Mouse (Mus musculus) liver, embryonic 15.5 days (tissue): ENCODE data around the gene Prr27. TPM values are rescaled to one million over a fixed set of nuclear protein-coding genes. Genes with fewer than 3 reads are reported as not detected.

ENCODE experiments used
- ATAC-seq: fragments of 200-750 bp; cut with Nextera tagmentation; 2 replicates; pipeline ENCODE4 v1.8.0; 2017; ENCODE audit warnings: moderate number of reproducible peaks, mild to moderate bottlenecking, moderate library complexity; ENCODE audit not compliant: insufficient read depth
- H3K27ac ChIP-seq: fragments of 300-500 bp; sonication (generic); replicated peaks from 2 replicates; pipeline ENCODE4 v1.5.1; 2015; ENCODE audit warnings: mild to moderate bottlenecking, inconsistent platforms
- H3K27me3 ChIP-seq: fragments of 300-500 bp; sonication (generic); 2 replicates; pipeline ENCODE4 v1.6.1; 2015; ENCODE audit warnings: mild to moderate bottlenecking, inconsistent platforms
- H3K36me3 ChIP-seq: fragments of 300-500 bp; sonication (generic); replicated peaks from 2 replicates; pipeline ENCODE4 v1.6.1; 2015; ENCODE audit warnings: moderate library complexity, mild to moderate bottlenecking, inconsistent platforms
- H3K4me1 ChIP-seq: fragments of 300-500 bp; sonication (generic); replicated peaks from 2 replicates; pipeline ENCODE4 v1.6.1; 2015; ENCODE audit warnings: inconsistent platforms
- H3K4me2 ChIP-seq: fragments of 300-500 bp; sonication (generic); 2 replicates; pipeline ENCODE4 v1.6.1; 2015; ENCODE audit warnings: moderate library complexity, mild to moderate bottlenecking, inconsistent platforms
- H3K4me3 ChIP-seq: fragments of 300-500 bp; sonication (generic); replicated peaks from 2 replicates; pipeline ENCODE4 v1.5.1; 2015; ENCODE audit warnings: mild to moderate bottlenecking, inconsistent platforms
- H3K9ac ChIP-seq: fragments of 300-500 bp; sonication (generic); 2 replicates; pipeline ENCODE4 v1.6.1; 2015; ENCODE audit warnings: moderate library complexity, mild to moderate bottlenecking, inconsistent platforms
- H3K9me3 ChIP-seq: fragments of 300-500 bp; sonication (generic); replicated peaks from 2 replicates; pipeline ENCODE4 v1.6.1; 2016; ENCODE audit warnings: inconsistent platforms
- WGBS: fragments of 180-500 bp; shearing (Covaris S2); methylation state at CpG from one replicate; pipeline ENCODE4 v1.1.7; 2015; ENCODE audit warnings: mixed read lengths; ENCODE audit not compliant: insufficient replicate concordance; 5-methylcytosine and 5-hydroxymethylcytosine counted together
- polyA plus RNA-seq: library from polyadenylated mRNA; unstranded; fragments of >200 nt; fragmentation: Nextera tagmentation; extraction: Ambion mirVana; gene quantifications from 2 replicates; pipeline ENCODE4 v1.2.1, GENCODE M21; 2015

Gene Prr27
- not detected in 2 replicates for polyA plus RNA-seq

GRCm38 (mm10) chr5:87825386-87825785, at the start of gene Prr27:
Gene Prr27, plus strand, starts transcription at chr5:87825686.
- no peak within 1 kb of the TSS for H3K4me3 ChIP-seq
- H3K4me2 ChIP-seq: no peak within 1 kb of the TSS
- no peaks in the 10 kb centered on the region for H3K27me3 ChIP-seq
- WGBS: 34% methylated on average over 1 of the region's 1 CpGs
- H3K9ac ChIP-seq: no peak within 1 kb of the TSS
- H3K36me3 ChIP-seq: no peaks in the 10 kb centered on the region
- ATAC-seq: no peak
- no peaks in the 10 kb centered on the region for H3K9me3 ChIP-seq
- no peaks in the 10 kb centered on the region for H3K4me1 ChIP-seq
- no peak within 1 kb of the TSS for H3K27ac ChIP-seq

- Histone ChIP-seq H3K27me3 (no peaks in the 10 kb centered on the region), H3K4me2 (no peak overlapping the region), H3K4me1 (no peaks in the 10 kb centered on the region), H3K27ac (no peak overlapping the region), H3K9ac (no peak overlapping the region), H3K4me3 (no peak overlapping the region), H3K9me3 (no peaks in the 10 kb centered on the region), H3K36me3 (no peaks in the 10 kb centered on the region)
- WGBS: 29% methylated on average over 4 of the region's 4 CpGs
- ATAC-seq: no peak
Observed at GRCm38 (mm10) chr5:87782731-87783130, 42.8 kb upstream of the Prr27 start.

GRCm38 (mm10) chr5:87807782-87808181, 17.7 kb upstream of the Prr27 start, which contains the start of gene Csn1s2b:
Gene Csn1s2b, plus strand, starts transcription at chr5:87808082.
- Histone ChIP-seq H3K4me3 (no peak within 1 kb of the TSS), H3K4me1 (no peaks in the 10 kb centered on the region), H3K36me3 (no peaks in the 10 kb centered on the region), H3K27me3 (no peaks in the 10 kb centered on the region), H3K27ac (no peak within 1 kb of the TSS), H3K9ac (no peak within 1 kb of the TSS), H3K4me2 (no peak within 1 kb of the TSS), H3K9me3 (no peaks in the 10 kb centered on the region)
- no peak for ATAC-seq
- 43% methylated on average over 2 of the region's 2 CpGs for WGBS

- no peaks in the 10 kb centered on the region for H3K36me3 ChIP-seq
- H3K27me3 ChIP-seq: no peaks in the 10 kb centered on the region
- 43% methylated on average over 2 of the region's 2 CpGs for WGBS
- no peaks in the 10 kb centered on the region for H3K9me3 ChIP-seq
- no peak overlapping the region for H3K4me3 ChIP-seq
- no peak for ATAC-seq
- H3K4me1 ChIP-seq: no peaks in the 10 kb centered on the region
- no peak overlapping the region for H3K9ac ChIP-seq
- H3K27ac ChIP-seq: no peak overlapping the region
- H3K4me2 ChIP-seq: no peak overlapping the region
Observed at GRCm38 (mm10) chr5:87809253-87809652, 16.2 kb upstream of the Prr27 start.

- Histone ChIP-seq H3K9ac (no peak overlapping the region), H3K4me3 (no peak overlapping the region), H3K27me3 (no peaks in the 10 kb centered on the region), H3K4me2 (no peak overlapping the region), H3K27ac (no peak overlapping the region), H3K9me3 (no peaks in the 10 kb centered on the region), H3K36me3 (no peaks in the 10 kb centered on the region), H3K4me1 (no peaks in the 10 kb centered on the region)
- no peak for ATAC-seq
- 52% methylated on average over 3 of the region's 3 CpGs for WGBS
Observed at GRCm38 (mm10) chr5:87855136-87855716, 29.7 kb downstream of the Prr27 start.

GRCm38 (mm10) chr5:87870084-87870483, 44.6 kb downstream of the Prr27 start:
- Histone ChIP-seq H3K4me3 (no peak overlapping the region), H3K9ac (no peak overlapping the region), H3K4me1 (no peaks in the 10 kb centered on the region), H3K4me2 (no peak overlapping the region), H3K27me3 (no peaks in the 10 kb centered on the region), H3K9me3 (no peaks in the 10 kb centered on the region), H3K36me3 (no peaks in the 10 kb centered on the region), H3K27ac (no peak overlapping the region)
- no peak for ATAC-seq
- 65% methylated on average over 2 of the region's 2 CpGs for WGBS

- H3K27ac ChIP-seq: no peak overlapping the region
- no peak overlapping the region for H3K9ac ChIP-seq
- ATAC-seq: no peak
- H3K4me2 ChIP-seq: no peak overlapping the region
- H3K36me3 ChIP-seq: no peaks in the 10 kb centered on the region
- no peaks in the 10 kb centered on the region for H3K4me1 ChIP-seq
- no peaks in the 10 kb centered on the region for H3K9me3 ChIP-seq
- H3K27me3 ChIP-seq: no peaks in the 10 kb centered on the region
- H3K4me3 ChIP-seq: no peak overlapping the region
- WGBS: 24% methylated on average over 4 of the region's 4 CpGs
Observed at GRCm38 (mm10) chr5:87871423-87871822, 45.9 kb downstream of the Prr27 start.

GRCm38 (mm10) chr5:87884729-87885128, 59.2 kb downstream of the Prr27 start, which contains the start of gene Odam:
Gene Odam, plus strand, starts transcription at chr5:87885029.
- H3K27ac ChIP-seq: no peak within 1 kb of the TSS
- no peaks in the 10 kb centered on the region for H3K4me1 ChIP-seq
- no peak within 1 kb of the TSS for H3K4me3 ChIP-seq
- H3K36me3 ChIP-seq: no peaks in the 10 kb centered on the region
- no peaks in the 10 kb centered on the region for H3K27me3 ChIP-seq
- 59% methylated on average over 1 of the region's 1 CpGs for WGBS
- no peaks in the 10 kb centered on the region for H3K9me3 ChIP-seq
- no peak for ATAC-seq
- H3K9ac ChIP-seq: no peak within 1 kb of the TSS
- no peak within 1 kb of the TSS for H3K4me2 ChIP-seq

Other genes starting within 250 kb of the Prr27 start
- gene Sult1e1, start 234.1 kb upstream of the Prr27 start, polyA plus RNA-seq: not detected in 2 replicates
- not detected in 2 replicates for gene Csn1s1, start 159.5 kb upstream of the Prr27 start, polyA plus RNA-seq
- not detected in 2 replicates for gene Csn2, start 126.1 kb upstream of the Prr27 start, polyA plus RNA-seq
- not detected in 2 replicates for gene Csn1s2a, start 51.1 kb upstream of the Prr27 start, polyA plus RNA-seq
- gene Csn1s2b, start 17.6 kb upstream of the Prr27 start, polyA plus RNA-seq: not detected in 2 replicates
- not detected in 2 replicates for gene Odam, start 59.3 kb downstream of the Prr27 start, polyA plus RNA-seq
- gene Csn3, start 99.9 kb downstream of the Prr27 start, polyA plus RNA-seq: not detected in 2 replicates
- gene 2310003L06Rik, start 143.8 kb downstream of the Prr27 start, polyA plus RNA-seq: not detected in 2 replicates
- not detected in 2 replicates for gene Gm28434, start 143.8 kb downstream of the Prr27 start, polyA plus RNA-seq
- not detected in 2 replicates for gene Cabs1, start 153.8 kb downstream of the Prr27 start, polyA plus RNA-seq
- not detected in 2 replicates for gene Smr3a, start 176.9 kb downstream of the Prr27 start, polyA plus RNA-seq